Mouse (Mus musculus): ENCODE measurements around the gene Olfr351.

Olfr351 gene

GRCm38 (mm10) chr2:36862560-36862959, at the start of gene Olfr351:
TSS of gene Olfr351 (minus strand) at chr2:36862660.
- Histone ChIP-seq H3K4me1 (replicated peaks; ENCODE audit: low read depth, low read length) (no peaks in the 10 kb centered on the region), H3K27me3 (ENCODE audit: insufficient read depth, low read length) (no peaks in the 10 kb centered on the region), H3K4me3 (replicated peaks; ENCODE audit: low read length) (no peak within 1 kb of the TSS), H3K36me3 (ENCODE audit: insufficient read depth, low read length) (no peaks in the 10 kb centered on the region), H3K9me3 (ENCODE audit: low read length) (no peaks in the 10 kb centered on the region)
- no peak for TF ChIP-seq POU5F1 (IDR thresholded peaks at IDR 0.05; ENCODE audit: borderline replicate concordance, low read length)
- TF ChIP-seq CTCF (conservative IDR thresholded peaks at IDR 0.05; ENCODE audit: low read length) = no peak
- no peak for TF ChIP-seq NANOG (IDR thresholded peaks at IDR 0.05; ENCODE audit: borderline replicate concordance, low read length)

- TF ChIP-seq CTCF (conservative IDR thresholded peaks at IDR 0.05; ENCODE audit: low read length) = no peak
- TF ChIP-seq POU5F1 (IDR thresholded peaks at IDR 0.05; ENCODE audit: borderline replicate concordance, low read length) = no peak
- no peak for TF ChIP-seq NANOG (IDR thresholded peaks at IDR 0.05; ENCODE audit: borderline replicate concordance, low read length)
- Histone ChIP-seq H3K27me3 (ENCODE audit: insufficient read depth, low read length) (no peaks in the 10 kb centered on the region), H3K9me3 (ENCODE audit: low read length) (no peaks in the 10 kb centered on the region), H3K4me3 (replicated peaks; ENCODE audit: low read length) (no peak within 1 kb of the TSS), H3K36me3 (ENCODE audit: insufficient read depth, low read length) (no peaks in the 10 kb centered on the region), H3K4me1 (replicated peaks; ENCODE audit: low read depth, low read length) (no peaks in the 10 kb centered on the region)
Measured at GRCm38 (mm10) chr2:36905380-36905779, 42.9 kb upstream of the Olfr351 start, which contains the start of gene Olfr354. TSS of gene Olfr354 (plus strand) at chr2:36905680.

GRCm38 (mm10) chr2:36897114-36897513, 34.7 kb upstream of the Olfr351 start:
- Histone ChIP-seq H3K4me1 (replicated peaks; ENCODE audit: low read depth, low read length) (no peaks in the 10 kb centered on the region), H3K36me3 (ENCODE audit: insufficient read depth, low read length) (no peaks in the 10 kb centered on the region), H3K9me3 (ENCODE audit: low read length) (no peaks in the 10 kb centered on the region), H3K4me3 (replicated peaks; ENCODE audit: low read length) (no peak overlapping the region), H3K27me3 (ENCODE audit: insufficient read depth, low read length) (no peaks in the 10 kb centered on the region)
- no peak for TF ChIP-seq NANOG (IDR thresholded peaks at IDR 0.05; ENCODE audit: borderline replicate concordance, low read length)
- TF ChIP-seq POU5F1 (IDR thresholded peaks at IDR 0.05; ENCODE audit: borderline replicate concordance, low read length) = no peak
- no peak for TF ChIP-seq CTCF (conservative IDR thresholded peaks at IDR 0.05; ENCODE audit: low read length)

- Histone ChIP-seq H3K4me3 (replicated peaks; ENCODE audit: low read length) (no peak within 1 kb of the TSS), H3K27me3 (ENCODE audit: insufficient read depth, low read length) (no peaks in the 10 kb centered on the region), H3K4me1 (replicated peaks; ENCODE audit: low read depth, low read length) (no peaks in the 10 kb centered on the region), H3K36me3 (ENCODE audit: insufficient read depth, low read length) (no peaks in the 10 kb centered on the region), H3K9me3 (ENCODE audit: low read length) (no peaks in the 10 kb centered on the region)
- TF ChIP-seq POU5F1 (IDR thresholded peaks at IDR 0.05; ENCODE audit: borderline replicate concordance, low read length) (no peak), CTCF (conservative IDR thresholded peaks at IDR 0.05; ENCODE audit: low read length) (no peak), NANOG (IDR thresholded peaks at IDR 0.05; ENCODE audit: borderline replicate concordance, low read length) (no peak)
Measured at GRCm38 (mm10) chr2:36892836-36893235, 30.4 kb upstream of the Olfr351 start, which contains the start of gene Olfr353. TSS of gene Olfr353 (minus strand) at chr2:36892936.

GRCm38 (mm10) chr2:36868160-36868559, 5.7 kb upstream of the Olfr351 start, which contains the start of gene Olfr352:
TSS of gene Olfr352 (plus strand) at chr2:36868460.
- Histone ChIP-seq H3K27me3 (ENCODE audit: insufficient read depth, low read length) (no peaks in the 10 kb centered on the region), H3K9me3 (ENCODE audit: low read length) (no peaks in the 10 kb centered on the region), H3K4me1 (replicated peaks; ENCODE audit: low read depth, low read length) (no peaks in the 10 kb centered on the region), H3K4me3 (replicated peaks; ENCODE audit: low read length) (no peak within 1 kb of the TSS), H3K36me3 (ENCODE audit: insufficient read depth, low read length) (no peaks in the 10 kb centered on the region)
- TF ChIP-seq POU5F1 (IDR thresholded peaks at IDR 0.05; ENCODE audit: borderline replicate concordance, low read length) (no peak), NANOG (IDR thresholded peaks at IDR 0.05; ENCODE audit: borderline replicate concordance, low read length) (no peak), CTCF (conservative IDR thresholded peaks at IDR 0.05; ENCODE audit: low read length) (no peak)

GRCm38 (mm10) chr2:36846010-36846409, 16.4 kb downstream of the Olfr351 start, which contains the start of gene Olfr350:
TSS of gene Olfr350 (plus strand) at chr2:36846310.
- no peaks in the 10 kb centered on the region for H3K27me3 ChIP-seq (ENCODE audit: insufficient read depth, low read length)
- H3K36me3 ChIP-seq (ENCODE audit: insufficient read depth, low read length) = no peaks in the 10 kb centered on the region
- H3K4me3 ChIP-seq (replicated peaks; ENCODE audit: low read length) = no peak within 1 kb of the TSS
- H3K4me1 ChIP-seq (replicated peaks; ENCODE audit: low read depth, low read length) = no peaks in the 10 kb centered on the region
- no peak for TF ChIP-seq NANOG (IDR thresholded peaks at IDR 0.05; ENCODE audit: borderline replicate concordance, low read length)
- no peak for TF ChIP-seq CTCF (conservative IDR thresholded peaks at IDR 0.05; ENCODE audit: low read length)
- TF ChIP-seq POU5F1 (IDR thresholded peaks at IDR 0.05; ENCODE audit: borderline replicate concordance, low read length) = no peak
- peaks cover 20% of the 10 kb centered on the region for H3K9me3 ChIP-seq (ENCODE audit: low read length)

- Histone ChIP-seq H3K27me3 (ENCODE audit: insufficient read depth, low read length) (no peaks in the 10 kb centered on the region), H3K4me1 (replicated peaks; ENCODE audit: low read depth, low read length) (no peaks in the 10 kb centered on the region), H3K4me3 (replicated peaks; ENCODE audit: low read length) (no peak within 1 kb of the TSS), H3K36me3 (ENCODE audit: insufficient read depth, low read length) (no peaks in the 10 kb centered on the region), H3K9me3 (ENCODE audit: low read length) (peaks cover 33% of the 10 kb centered on the region)
- TF ChIP-seq NANOG (IDR thresholded peaks at IDR 0.05; ENCODE audit: borderline replicate concordance, low read length) (no peak), CTCF (conservative IDR thresholded peaks at IDR 0.05; ENCODE audit: low read length) (no peak), POU5F1 (IDR thresholded peaks at IDR 0.05; ENCODE audit: borderline replicate concordance, low read length) (no peak)
Measured at GRCm38 (mm10) chr2:36816932-36817331, 45.5 kb downstream of the Olfr351 start, which contains the start of gene Olfr3. TSS of gene Olfr3 (minus strand) at chr2:36817032.
